Mouse (Mus musculus) E14TG2a.4 (cell line): Measurements from ENCODE around the gene Loxl1.

Experiments
- CTCF ChIP-seq: conservative IDR thresholded peaks from 2 replicates; pipeline ENCODE4 v1.5.1; 2014; ENCODE audit warnings: low read length
- NANOG ChIP-seq: IDR thresholded peaks from 2 replicates; pipeline ENCODE4 v1.6.1; 2014; ENCODE audit warnings: borderline replicate concordance, low read length, mixed read lengths

DNA sequence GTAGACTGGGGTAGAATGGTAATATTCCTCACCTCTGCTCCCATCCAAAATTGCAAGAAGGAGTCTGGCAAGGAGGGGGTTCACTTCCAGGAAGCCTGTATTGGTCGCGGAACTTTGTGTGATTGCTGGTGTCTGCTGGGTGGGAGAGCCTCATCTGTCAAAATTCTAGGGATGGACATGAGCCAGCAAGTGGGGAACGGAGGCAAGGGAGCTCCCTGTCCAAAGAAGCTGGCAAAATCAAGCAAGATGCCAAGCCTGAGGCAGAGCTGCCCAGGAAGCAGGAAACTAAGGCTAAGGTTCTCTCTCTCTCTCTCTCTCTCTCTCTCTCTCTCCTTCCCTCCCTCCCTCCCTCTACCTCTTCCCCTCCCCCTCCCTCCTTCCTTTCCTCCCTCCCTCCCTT, 4.4 kb upstream of the Loxl1 start:
- TF ChIP-seq CTCF (no peak), NANOG (no peak)
